Mouse (Mus musculus): Measurements from ENCODE around the gene Pdgfc. TPM values are rescaled to one million over a fixed set of nuclear protein-coding genes. Genes with fewer than 3 reads are reported as not detected.

Gene Pdgfc
- 16.9 and 18.5 TPM in 2 replicates for total RNA-seq (2012; rRNA removed)

- DNase-seq (ENCODE audit: low read depth, low spot score), result no peak
- peak within 1 kb of the TSS; percentile 74 to 80 for H3K4me3 ChIP-seq (ENCODE audit: insufficient read depth in 1 of 2, low read depth in 1 of 2, low read length in 2 of 2, poor library complexity in 1 of 2, severe bottlenecking in 1 of 2)
- in situ Hi-C loops (cut with MboI; ENCODE audit: low sequenced_read_pairs in 2 of 2, unreplicated experiment in 2 of 2), result no loop called here
- H3K36me3 ChIP-seq (ENCODE audit: control insufficient read depth, insufficient read depth, low read length, poor library complexity, severe bottlenecking), result no peaks in the 10 kb centered on the region
- H3K27ac ChIP-seq (ENCODE audit: insufficient read depth, low read depth, low read length, poor library complexity, severe bottlenecking), result peak within 1 kb of the TSS; percentile 62
- H3K4me1 ChIP-seq (ENCODE audit: control insufficient read depth in 2 of 2, insufficient read depth in 2 of 2, low read length in 2 of 2, poor library complexity in 1 of 2), result peaks cover 2 to 4% of the 10 kb centered on the region in 2 experiments; a peak in 2 of 4 replicates
- TF ChIP-seq MAFK (IDR thresholded peaks at IDR 0.05; ENCODE audit: insufficient read depth, low read depth, low read length) (no peak), CHD2 (IDR thresholded peaks at IDR 0.05; ENCODE audit: low read depth, low read length) (no peak), ZC3H11A (IDR thresholded peaks at IDR 0.05; ENCODE audit: borderline replicate concordance, low read depth, low read length) (no peak), HCFC1 (IDR thresholded peaks at IDR 0.05; ENCODE audit: borderline replicate concordance, insufficient read depth, low read length) (no peak), ZNF384 (IDR thresholded peaks at IDR 0.05; ENCODE audit: low read depth, low read length) (no peak)
- H3K9me3 ChIP-seq (ENCODE audit: control insufficient read depth, insufficient read depth, low read depth, low read length), result no peaks in the 10 kb centered on the region
- peak within 1 kb of the TSS; percentile 77 for H3K9ac ChIP-seq (ENCODE audit: insufficient read depth, low read depth, low read length, poor library complexity, severe bottlenecking)
Observed at GRCm38 (mm10) chr3:81036151-81036553, at the start of gene Pdgfc. Pdgfc (plus strand) TSS chr3:81036416.

- H3K27ac ChIP-seq (ENCODE audit: insufficient read depth, low read depth, low read length, poor library complexity, severe bottlenecking), result no peak overlapping the region
- in situ Hi-C loops (cut with MboI; ENCODE audit: low sequenced_read_pairs in 2 of 2, unreplicated experiment in 2 of 2), result no loop called here
- TF ChIP-seq ZNF384 (IDR thresholded peaks at IDR 0.05; ENCODE audit: low read depth, low read length), result no peak
- no peak for TF ChIP-seq CHD2 (IDR thresholded peaks at IDR 0.05; ENCODE audit: low read depth, low read length)
- TF ChIP-seq MAFK (IDR thresholded peaks at IDR 0.05; ENCODE audit: insufficient read depth, low read depth, low read length), result no peak
- no peak for TF ChIP-seq ZC3H11A (IDR thresholded peaks at IDR 0.05; ENCODE audit: borderline replicate concordance, low read depth, low read length)
- TF ChIP-seq HCFC1 (IDR thresholded peaks at IDR 0.05; ENCODE audit: borderline replicate concordance, insufficient read depth, low read length), result no peak
Observed at GRCm38 (mm10) chr3:81009245-81009644, 27.0 kb upstream of the Pdgfc start.

GRCm38 (mm10) chr3:81009899-81010298 is 26.3 kb upstream of the Pdgfc start:
- Histone ChIP-seq H3K9ac (ENCODE audit: insufficient read depth, low read depth, low read length, poor library complexity, severe bottlenecking) (no peak overlapping the region), H3K36me3 (ENCODE audit: control insufficient read depth, insufficient read depth, low read length, poor library complexity, severe bottlenecking) (no peaks in the 10 kb centered on the region), H3K27ac (ENCODE audit: insufficient read depth, low read depth, low read length, poor library complexity, severe bottlenecking) (no peak overlapping the region), H3K4me1 (ENCODE audit: control insufficient read depth in 2 of 2, insufficient read depth in 2 of 2, low read length in 2 of 2, poor library complexity in 1 of 2) (no peaks in the 10 kb centered on the region), H3K9me3 (ENCODE audit: control insufficient read depth, insufficient read depth, low read depth, low read length) (no peaks in the 10 kb centered on the region), H3K4me3 (ENCODE audit: insufficient read depth in 1 of 2, low read depth in 1 of 2, low read length in 2 of 2, poor library complexity in 1 of 2, severe bottlenecking in 1 of 2) (no peak overlapping the region)
- no peak for DNase-seq (ENCODE audit: low read depth, low spot score)
- TF ChIP-seq ZC3H11A (IDR thresholded peaks at IDR 0.05; ENCODE audit: borderline replicate concordance, low read depth, low read length) (no peak), CHD2 (IDR thresholded peaks at IDR 0.05; ENCODE audit: low read depth, low read length) (no peak), MAFK (IDR thresholded peaks at IDR 0.05; ENCODE audit: insufficient read depth, low read depth, low read length) (no peak), HCFC1 (IDR thresholded peaks at IDR 0.05; ENCODE audit: borderline replicate concordance, insufficient read depth, low read length) (no peak), ZNF384 (IDR thresholded peaks at IDR 0.05; ENCODE audit: low read depth, low read length) (no peak)
- in situ Hi-C loops (cut with MboI; ENCODE audit: low sequenced_read_pairs in 2 of 2, unreplicated experiment in 2 of 2), result no loop called here

More at GRCm38 (mm10) chr3:81009245-81009644, 27.0 kb upstream of the Pdgfc start:
- no peak overlapping the region for H3K9ac ChIP-seq (ENCODE audit: insufficient read depth, low read depth, low read length, poor library complexity, severe bottlenecking)
- H3K9me3 ChIP-seq (ENCODE audit: control insufficient read depth, insufficient read depth, low read depth, low read length), result no peaks in the 10 kb centered on the region
- no peaks in the 10 kb centered on the region for H3K36me3 ChIP-seq (ENCODE audit: control insufficient read depth, insufficient read depth, low read length, poor library complexity, severe bottlenecking)
- no peak for DNase-seq (ENCODE audit: low read depth, low spot score)
- no peak overlapping the region for H3K4me3 ChIP-seq (ENCODE audit: insufficient read depth in 1 of 2, low read depth in 1 of 2, low read length in 2 of 2, poor library complexity in 1 of 2, severe bottlenecking in 1 of 2)
- H3K4me1 ChIP-seq (ENCODE audit: control insufficient read depth in 2 of 2, insufficient read depth in 2 of 2, low read length in 2 of 2, poor library complexity in 1 of 2), result no peaks in the 10 kb centered on the region

GRCm38 (mm10) chr3:81017385-81018051 is 18.7 kb upstream of the Pdgfc start:
- no peak for DNase-seq (ENCODE audit: low read depth, low spot score)
- no peak overlapping the region for H3K4me3 ChIP-seq (ENCODE audit: insufficient read depth in 1 of 2, low read depth in 1 of 2, low read length in 2 of 2, poor library complexity in 1 of 2, severe bottlenecking in 1 of 2)

More at GRCm38 (mm10) chr3:81017385-81018051, 18.7 kb upstream of the Pdgfc start:
- no peak overlapping the region for H3K9ac ChIP-seq (ENCODE audit: insufficient read depth, low read depth, low read length, poor library complexity, severe bottlenecking)
- in situ Hi-C loops (cut with MboI; ENCODE audit: low sequenced_read_pairs in 2 of 2, unreplicated experiment in 2 of 2), result no loop called here
- TF ChIP-seq ZNF384 (IDR thresholded peaks at IDR 0.05; ENCODE audit: low read depth, low read length), result no peak
- TF ChIP-seq HCFC1 (IDR thresholded peaks at IDR 0.05; ENCODE audit: borderline replicate concordance, insufficient read depth, low read length), result no peak
- peaks cover 0 to 8% of the 10 kb centered on the region in 2 experiments; a peak in 3 of 4 replicates for H3K4me1 ChIP-seq (ENCODE audit: control insufficient read depth in 2 of 2, insufficient read depth in 2 of 2, low read length in 2 of 2, poor library complexity in 1 of 2)
- H3K9me3 ChIP-seq (ENCODE audit: control insufficient read depth, insufficient read depth, low read depth, low read length), result no peaks in the 10 kb centered on the region
- no peaks in the 10 kb centered on the region for H3K36me3 ChIP-seq (ENCODE audit: control insufficient read depth, insufficient read depth, low read length, poor library complexity, severe bottlenecking)
- H3K27ac ChIP-seq (ENCODE audit: insufficient read depth, low read depth, low read length, poor library complexity, severe bottlenecking), result no peak overlapping the region
